Mouse (Mus musculus) embryonic facial prominence, embryonic 15.5 days (tissue): Measurements from ENCODE around the gene Pip4p1. TPM values are rescaled to one million over a fixed set of nuclear protein-coding genes. Genes with fewer than 3 reads are reported as not detected.
"Not testable (repeated sequence)": the region's sequence is repeated elsewhere in the genome, so short reads cannot be mapped to it uniquely, and the experiment has no call there.

Experiments
- ATAC-seq: fragments of 200-750 bp; cut with Nextera tagmentation; 2 replicates; pipeline ENCODE4 v1.8.0; 2017; ENCODE audit warnings: low read depth, moderate TSS enrichment; ENCODE audit not compliant: insufficient number of reproducible peaks, low FRiP score, low TSS enrichment
- H3K27ac ChIP-seq: fragments of 300-500 bp; sonication (generic); replicated peaks from 2 replicates; pipeline ENCODE4 v1.5.1; 2015; ENCODE audit warnings: mild to moderate bottlenecking, inconsistent platforms
- H3K27me3 ChIP-seq: fragments of 300-500 bp; sonication (generic); 2 replicates; pipeline ENCODE4 v1.6.1; 2015; ENCODE audit warnings: inconsistent platforms
- H3K36me3 ChIP-seq: fragments of 300-500 bp; sonication (generic); 2 replicates; pipeline ENCODE4 v1.6.1; 2015; ENCODE audit warnings: mild to moderate bottlenecking, inconsistent platforms
- H3K4me1 ChIP-seq: fragments of 300-500 bp; sonication (generic); 2 replicates; pipeline ENCODE4 v1.6.1; 2015; ENCODE audit warnings: inconsistent platforms
- H3K4me2 ChIP-seq: fragments of 300-500 bp; sonication (generic); replicated peaks from 2 replicates; pipeline ENCODE4 v1.6.1; 2015; ENCODE audit warnings: mild to moderate bottlenecking, inconsistent platforms
- H3K4me3 ChIP-seq: fragments of 300-500 bp; sonication (generic); replicated peaks from 2 replicates; pipeline ENCODE4 v1.5.1; 2015; ENCODE audit warnings: mild to moderate bottlenecking, inconsistent platforms
- H3K9ac ChIP-seq: fragments of 300-500 bp; sonication (generic); 2 replicates; pipeline ENCODE4 v1.6.1; 2015; ENCODE audit warnings: inconsistent platforms
- H3K9me3 ChIP-seq: fragments of 300-500 bp; sonication (generic); replicated peaks from 2 replicates; pipeline ENCODE4 v1.6.1; 2016; ENCODE audit warnings: inconsistent platforms
- WGBS: fragments of 180-500 bp; shearing (Covaris S2); methylation state at CpG from one replicate; pipeline ENCODE4 v1.1.7; 2015; 5-methylcytosine and 5-hydroxymethylcytosine counted together
- polyA plus RNA-seq: library from polyadenylated mRNA; unstranded; fragments of >200 nt; fragmentation: Nextera tagmentation; extraction: Ambion mirVana; gene quantifications from 2 replicates; pipeline ENCODE4 v1.2.1, GENCODE M21; 2015

The Pip4p1 gene
- polyA plus RNA-seq, 1 experiment from 2014 or later = 57.4 TPM

DNA sequence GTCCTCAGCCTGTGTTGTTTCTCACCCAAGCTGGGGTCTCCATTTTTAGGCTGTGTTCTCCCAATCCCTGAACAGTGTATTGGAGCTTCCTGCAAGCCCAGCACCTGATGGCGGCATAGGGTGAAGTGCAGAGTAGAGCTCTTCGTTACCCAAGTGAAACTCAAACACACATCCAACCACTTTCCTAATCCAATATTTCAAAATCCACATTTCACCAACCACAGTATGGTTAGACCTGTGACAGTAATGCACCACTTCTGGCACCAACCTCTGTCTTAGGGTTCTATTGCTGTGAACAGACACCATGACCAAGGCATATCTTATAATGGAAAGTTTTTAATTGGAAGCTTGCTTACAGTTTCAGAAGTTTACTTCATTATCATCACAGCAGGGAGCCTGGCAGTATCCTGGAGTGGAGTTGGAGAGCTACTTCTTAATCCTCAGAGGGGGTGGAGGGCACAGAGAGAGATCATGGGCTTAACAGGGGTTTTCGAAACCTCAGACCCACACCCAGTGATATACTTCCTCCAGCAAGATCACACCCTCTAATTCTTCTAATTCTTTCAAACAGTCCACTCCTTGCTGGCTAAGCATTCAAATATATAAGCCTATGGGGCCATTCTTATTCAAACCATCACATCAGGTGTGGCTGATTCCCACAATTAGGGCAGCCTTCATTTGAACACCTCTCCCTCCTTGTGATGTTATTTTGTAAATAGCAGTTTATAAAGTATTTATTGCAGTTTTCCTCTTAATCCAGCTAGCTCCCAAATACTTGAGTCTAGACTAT, 7.7 kb upstream of the Pip4p1 start:
- no peaks in the 10 kb centered on the region for H3K4me1 ChIP-seq
- H3K27me3 ChIP-seq = no peaks in the 10 kb centered on the region
- H3K9me3 ChIP-seq = no peaks in the 10 kb centered on the region
- no peak overlapping the region for H3K4me2 ChIP-seq
- H3K36me3 ChIP-seq = no peaks in the 10 kb centered on the region
- 87% methylated on average over 3 of the region's 3 CpGs for WGBS
- H3K27ac ChIP-seq = no peak overlapping the region
- H3K9ac ChIP-seq = no peak overlapping the region
- ATAC-seq = no peak
- no peak overlapping the region for H3K4me3 ChIP-seq

DNA sequence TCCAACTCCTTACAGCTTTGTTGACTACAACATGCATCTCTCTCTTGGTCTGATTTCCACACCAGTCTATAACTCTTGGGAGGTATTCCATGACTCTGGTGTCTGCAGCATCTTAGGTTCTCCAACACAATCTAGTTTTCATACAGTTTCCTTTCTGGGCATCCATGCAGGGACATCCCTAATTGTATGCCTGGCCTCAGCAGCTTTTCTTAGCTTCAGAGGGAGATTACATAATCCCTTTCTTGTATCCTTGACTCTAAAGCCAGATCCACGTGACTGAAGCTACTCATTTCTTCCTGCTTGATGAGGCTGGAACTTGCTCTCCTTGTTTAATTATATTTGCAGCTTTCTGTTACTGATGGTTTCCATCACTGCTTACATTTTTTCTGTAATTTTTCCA, 6.0 kb upstream of the Pip4p1 start:
- H3K9me3 ChIP-seq = no peaks in the 10 kb centered on the region
- 57% methylated on average over 1 of the region's 1 CpGs for WGBS
- no peak for ATAC-seq

DNA sequence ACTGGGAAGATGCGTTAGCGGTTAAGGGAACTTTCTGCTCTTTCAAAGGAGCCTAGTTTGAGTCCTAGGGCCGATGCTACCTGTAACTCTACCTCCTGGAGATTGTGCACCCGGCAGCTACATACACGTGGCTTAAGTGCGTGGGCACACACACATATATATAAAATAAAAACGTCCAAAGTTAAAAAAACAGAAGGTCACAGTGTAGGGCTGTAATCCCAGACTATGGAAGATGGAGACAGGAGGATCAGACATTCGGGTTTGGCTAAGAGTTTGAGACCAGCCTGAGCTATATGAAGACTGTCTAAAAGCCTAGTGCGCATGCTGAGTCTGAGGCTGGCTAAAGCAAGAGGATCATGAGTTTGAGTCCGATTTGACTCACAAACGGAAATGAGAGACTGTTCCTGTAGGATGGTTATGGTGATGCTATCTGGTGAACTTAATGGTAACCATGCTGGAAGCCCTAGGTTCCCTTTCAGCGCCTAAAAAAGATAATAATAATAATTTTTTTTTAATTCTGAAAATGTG, 901 bp upstream of the Pip4p1 start:
- peak overlapping the region; percentile 87 for H3K4me3 ChIP-seq
- peaks cover 20% of the 10 kb centered on the region for H3K4me1 ChIP-seq
- H3K9me3 ChIP-seq = no peaks in the 10 kb centered on the region
- H3K9ac ChIP-seq = peak overlapping the region; percentile 48
- H3K36me3 ChIP-seq = peaks cover 28% of the 10 kb centered on the region
- 8% methylated on average over 12 of the region's 12 CpGs for WGBS
- H3K27me3 ChIP-seq = no peaks in the 10 kb centered on the region
- no peak for ATAC-seq
- H3K27ac ChIP-seq = peak overlapping the region; percentile 94
- H3K4me2 ChIP-seq = peak overlapping the region; percentile 80

More for the DNA sequence above, 6.0 kb upstream of the Pip4p1 start:
- no peak overlapping the region for H3K4me3 ChIP-seq
- no peak overlapping the region for H3K27ac ChIP-seq
- no peak overlapping the region for H3K9ac ChIP-seq
- H3K4me1 ChIP-seq = peaks cover 4% of the 10 kb centered on the region
- no peak overlapping the region for H3K4me2 ChIP-seq
- no peaks in the 10 kb centered on the region for H3K36me3 ChIP-seq
- no peaks in the 10 kb centered on the region for H3K27me3 ChIP-seq

DNA sequence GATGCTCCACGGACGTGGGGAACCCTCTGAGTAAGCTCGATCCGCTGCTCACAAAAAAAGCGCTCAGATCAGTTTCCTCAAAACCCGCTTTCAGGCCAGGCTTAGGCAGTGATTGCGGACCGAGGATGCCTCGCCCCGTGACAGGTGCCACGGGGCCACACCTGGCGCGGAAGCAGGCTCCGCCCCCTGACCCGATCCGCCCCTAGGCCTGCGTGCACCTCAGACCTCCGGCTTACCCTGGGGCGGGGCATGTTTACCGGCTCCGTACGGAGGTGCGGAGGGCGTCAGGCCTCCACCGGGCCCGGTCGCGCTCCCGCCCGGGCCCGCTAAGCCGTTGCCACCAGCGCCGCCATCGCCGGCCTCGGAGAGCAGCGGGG, 291 bp downstream of the Pip4p1 start:
- H3K27me3 ChIP-seq = no peaks in the 10 kb centered on the region
- WGBS = under 1% methylated on average over 38 of the region's 38 CpGs
- H3K9ac ChIP-seq = peak overlapping the region; percentile 85
- peaks cover 35% of the 10 kb centered on the region for H3K36me3 ChIP-seq
- peak overlapping the region; percentile 87 for H3K4me3 ChIP-seq
- H3K9me3 ChIP-seq = no peaks in the 10 kb centered on the region
- peaks cover 30% of the 10 kb centered on the region for H3K4me1 ChIP-seq
- H3K4me2 ChIP-seq = peak overlapping the region; percentile 80
- peak overlapping the region; percentile 90 for H3K27ac ChIP-seq
- no peak; the same call in 1 of the 2 replicates for ATAC-seq

DNA sequence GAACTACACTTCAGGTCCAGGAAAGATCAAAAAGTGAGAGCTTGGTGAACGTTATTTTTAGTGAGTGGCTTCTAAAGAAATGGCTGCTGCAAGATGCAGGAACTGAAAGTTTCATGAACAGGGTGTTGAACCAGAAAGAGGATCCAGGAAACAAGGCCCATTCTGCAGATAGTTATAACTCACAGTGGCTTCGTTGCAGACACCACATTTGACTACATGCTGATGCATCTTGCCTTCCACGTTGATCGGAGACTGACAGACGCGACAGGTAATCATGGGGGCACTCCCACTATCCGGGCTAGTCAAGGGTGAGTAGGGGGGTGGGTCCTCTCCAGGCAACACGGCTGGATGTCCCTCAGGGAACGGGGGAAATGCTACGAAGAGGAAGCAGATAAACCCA, 705 bp downstream of the Pip4p1 start:
- peak overlapping the region; percentile 85 for H3K9ac ChIP-seq
- H3K4me1 ChIP-seq = peaks cover 30% of the 10 kb centered on the region
- H3K9me3 ChIP-seq = no peaks in the 10 kb centered on the region
- peaks cover 35% of the 10 kb centered on the region for H3K36me3 ChIP-seq
- peak overlapping the region; percentile 80 for H3K4me2 ChIP-seq
- H3K4me3 ChIP-seq = peak overlapping the region; percentile 87
- no peak for ATAC-seq
- WGBS = 13% methylated on average over 10 of the region's 10 CpGs
- H3K27ac ChIP-seq = peak overlapping the region; percentile 90
- no peaks in the 10 kb centered on the region for H3K27me3 ChIP-seq

DNA sequence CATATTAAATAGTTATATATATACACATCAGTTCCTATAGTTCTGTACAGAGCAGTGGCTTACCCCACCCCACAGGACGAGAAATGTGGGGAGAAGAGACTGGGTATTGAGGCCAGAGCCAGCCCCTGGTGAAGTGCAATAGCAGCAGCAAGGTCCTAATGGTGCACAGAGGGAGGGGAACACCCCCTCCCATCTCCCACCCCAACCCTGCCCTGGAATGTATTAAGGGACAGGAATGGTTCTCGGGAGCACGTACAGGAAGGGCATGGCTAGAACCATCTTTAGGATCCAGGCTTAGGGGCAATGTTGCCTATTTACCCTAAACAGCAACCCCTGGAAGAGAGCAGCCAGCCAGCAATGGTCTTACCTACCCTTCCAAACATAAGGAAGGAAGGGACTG, 3.3 kb downstream of the Pip4p1 start:
- Histone ChIP-seq H3K9me3 (no peaks in the 10 kb centered on the region), H3K4me3 (no peak overlapping the region), H3K4me2 (no peak overlapping the region), H3K27me3 (no peaks in the 10 kb centered on the region), H3K9ac (no peak overlapping the region), H3K4me1 (peaks cover 35% of the 10 kb centered on the region), H3K27ac (no peak overlapping the region), H3K36me3 (peaks cover 35% of the 10 kb centered on the region)
- 61% methylated on average over 3 of the region's 3 CpGs for WGBS
- ATAC-seq = no peak

DNA sequence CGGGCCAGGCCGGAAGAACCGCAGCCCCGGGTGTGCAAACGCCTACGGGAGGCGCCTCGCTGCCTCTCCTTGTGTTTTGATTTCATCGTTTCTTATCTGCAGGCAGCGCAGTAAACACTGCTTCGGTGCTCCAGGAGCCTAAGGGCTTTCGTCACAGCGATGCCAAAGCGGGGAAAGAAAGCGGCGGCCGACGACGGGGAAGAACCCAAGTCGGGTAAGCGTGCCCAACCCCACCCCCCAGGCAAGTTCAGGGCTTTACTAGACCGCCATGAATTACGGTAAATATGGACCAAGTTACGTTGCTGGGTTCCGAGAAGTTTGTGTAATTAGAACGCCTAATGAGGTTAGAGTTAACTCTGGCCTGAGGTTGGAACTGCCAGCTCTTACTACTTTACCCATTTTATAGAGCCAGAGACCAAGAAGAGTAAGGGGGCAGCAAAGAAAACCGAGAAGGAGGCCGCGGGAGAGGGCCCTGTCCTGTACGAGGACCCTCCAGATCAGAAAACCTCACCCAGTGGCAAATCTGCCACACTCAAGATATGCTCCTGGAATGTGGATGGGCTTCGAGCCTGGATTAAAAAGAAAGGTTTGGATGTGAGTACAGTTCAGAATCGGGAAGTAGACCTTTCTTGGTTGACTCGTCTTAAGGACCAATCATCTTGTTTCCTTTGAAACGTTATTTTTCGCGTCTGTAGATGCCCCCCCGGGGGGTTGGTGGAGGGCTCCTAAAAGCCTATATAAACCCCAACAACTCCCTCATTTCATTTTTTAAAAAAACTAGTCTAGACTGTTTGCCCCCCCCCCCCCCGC, 5.3 kb downstream of the Pip4p1 start:
- H3K4me1 ChIP-seq = peaks cover 27% of the 10 kb centered on the region
- no peak for ATAC-seq
- H3K9ac ChIP-seq = peak overlapping the region; percentile 77
- H3K27ac ChIP-seq = peak overlapping the region; percentile 95
- H3K9me3 ChIP-seq = no peaks in the 10 kb centered on the region
- peak overlapping the region; percentile 91 for H3K4me3 ChIP-seq
- H3K36me3 ChIP-seq = peaks cover 35% of the 10 kb centered on the region
- WGBS = under 1% methylated on average over 38 of the region's 38 CpGs
- peak overlapping the region; percentile 76 for H3K4me2 ChIP-seq
- H3K27me3 ChIP-seq = no peaks in the 10 kb centered on the region

DNA sequence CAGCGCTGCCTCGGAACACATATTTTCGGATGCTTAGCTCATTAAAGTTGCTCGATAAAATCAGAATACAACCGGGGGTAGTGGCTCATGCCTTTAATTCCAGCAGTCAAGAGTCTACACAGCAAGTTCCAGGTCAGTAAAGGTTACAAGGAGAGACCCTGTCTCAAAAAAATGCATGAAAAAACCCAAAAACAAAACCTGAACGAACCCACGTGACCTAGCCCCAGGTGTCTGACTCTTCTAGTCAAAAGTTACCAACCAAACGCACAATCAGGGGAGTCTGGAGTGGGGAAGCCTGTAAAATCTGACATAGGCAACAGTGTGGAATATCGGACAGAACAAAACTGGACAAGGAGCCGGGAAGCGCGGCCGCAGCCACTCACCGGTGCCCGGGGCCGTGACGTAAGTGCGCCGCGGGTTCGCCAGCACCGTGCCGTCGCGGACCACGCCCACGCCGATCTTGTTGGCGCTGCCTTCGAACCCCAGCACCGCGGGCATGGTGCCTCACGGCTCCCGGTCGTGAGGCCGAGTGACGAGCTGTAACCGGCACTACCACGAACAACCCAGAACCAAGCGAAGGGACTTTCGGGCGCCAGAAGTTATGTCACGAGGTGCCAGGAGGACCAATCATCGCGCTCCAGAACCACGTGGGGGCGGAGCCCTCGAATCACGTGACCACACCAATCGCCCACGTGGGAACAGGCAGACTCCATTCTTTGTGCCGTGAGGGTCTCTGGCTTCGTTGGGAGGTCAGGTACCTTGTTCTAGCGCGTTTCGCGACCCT, 6.2 kb downstream of the Pip4p1 start, which contains the start of the genes Osgep and Apex1:
Gene Osgep, minus strand, starts transcription at position 613 of the 784 bp plus-strand sequence.
Gene Apex1, plus strand, starts transcription at position 688 of the 784 bp plus-strand sequence.
- Histone ChIP-seq H3K4me3 (peak within 1 kb of the TSS; percentile 91), H3K9ac (peak within 1 kb of the TSS; percentile 77), H3K27me3 (no peaks in the 10 kb centered on the region), H3K4me1 (peaks cover 19% of the 10 kb centered on the region), H3K36me3 (peaks cover 35% of the 10 kb centered on the region), H3K27ac (peak within 1 kb of the TSS; percentile 95), H3K9me3 (no peaks in the 10 kb centered on the region), H3K4me2 (peak within 1 kb of the TSS; percentile 76)
- under 1% methylated on average over 57 of the region's 57 CpGs for WGBS
- peak; percentile 95 for ATAC-seq

DNA sequence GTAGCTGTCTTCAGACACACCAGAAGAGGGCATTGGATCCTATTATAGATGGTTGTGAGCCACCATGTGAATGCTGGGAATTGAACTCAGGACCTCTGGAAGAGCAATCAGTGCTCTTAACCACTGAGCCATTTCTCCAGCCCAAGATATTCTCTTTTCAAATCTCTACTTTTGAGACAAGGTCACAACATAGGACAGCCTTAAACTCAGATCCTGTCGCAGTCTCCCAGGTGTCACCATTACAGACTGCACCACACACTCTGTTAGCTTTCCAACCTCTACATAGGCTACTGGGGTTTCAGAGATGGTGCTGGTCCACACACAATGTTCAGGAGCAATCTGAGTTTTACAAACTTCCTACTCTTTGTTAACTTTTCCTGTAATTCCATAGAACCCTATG, 7.2 kb downstream of the Pip4p1 start:
- not testable (repeated sequence) for H3K9me3 ChIP-seq, H3K9ac ChIP-seq, H3K27me3 ChIP-seq, ATAC-seq
- Histone ChIP-seq H3K27ac (peak overlapping the region; percentile 95; the same call in 1 of the 2 replicates), H3K4me1 (peaks cover 16% of the 10 kb centered on the region), H3K4me2 (peak overlapping the region; percentile 76), H3K36me3 (peaks cover 31% of the 10 kb centered on the region), H3K4me3 (peak overlapping the region; percentile 91)
- WGBS = 63% methylated on average over 1 of the region's 1 CpGs

DNA sequence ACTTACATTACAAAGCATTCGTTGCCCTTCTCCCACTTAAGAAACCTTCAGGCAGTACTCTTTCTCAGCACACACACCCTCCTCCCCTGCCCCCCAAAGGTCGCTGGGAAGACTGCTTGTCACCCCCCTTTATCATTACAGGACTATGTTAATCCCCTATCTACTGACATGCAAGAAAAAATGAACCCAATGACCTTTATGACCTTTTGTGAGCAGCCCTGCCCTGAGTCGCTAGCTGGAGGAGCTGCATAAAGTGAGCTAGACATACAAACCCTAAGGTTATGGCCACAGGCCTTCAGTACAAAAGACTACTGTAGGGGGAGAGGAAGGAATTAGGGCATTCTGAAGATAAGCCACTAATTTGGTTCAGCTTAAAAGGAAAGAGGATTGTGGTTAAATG, 19.3 kb downstream of the Pip4p1 start:
- H3K4me1 ChIP-seq = no peaks in the 10 kb centered on the region
- H3K4me3 ChIP-seq = no peak overlapping the region
- H3K27ac ChIP-seq = no peak overlapping the region
- peaks cover 50% of the 10 kb centered on the region for H3K36me3 ChIP-seq
- H3K9ac ChIP-seq = no peak overlapping the region
- no peaks in the 10 kb centered on the region for H3K27me3 ChIP-seq
- ATAC-seq = no peak
- H3K9me3 ChIP-seq = no peaks in the 10 kb centered on the region
- no peak overlapping the region for H3K4me2 ChIP-seq
- 44% methylated on average over 3 of the region's 3 CpGs for WGBS
